Mouse (Mus musculus): ENCODE measurements around the gene Dpp8.
"Not testable (repeated sequence)": the region's sequence is repeated elsewhere in the genome, so short reads cannot be mapped to it uniquely, and the experiment has no call there.

Dpp8 gene

GRCm38 (mm10) chr9:65020991-65021886 is 11.0 kb upstream of the Dpp8 start, which contains the start of gene Hacd3:
Gene Hacd3 (minus strand): TSS chr9:65021693.
- peak; percentile 41 for DNase-seq (ENCODE audit: extremely low spot score, low read depth, low spot score)

DNA sequence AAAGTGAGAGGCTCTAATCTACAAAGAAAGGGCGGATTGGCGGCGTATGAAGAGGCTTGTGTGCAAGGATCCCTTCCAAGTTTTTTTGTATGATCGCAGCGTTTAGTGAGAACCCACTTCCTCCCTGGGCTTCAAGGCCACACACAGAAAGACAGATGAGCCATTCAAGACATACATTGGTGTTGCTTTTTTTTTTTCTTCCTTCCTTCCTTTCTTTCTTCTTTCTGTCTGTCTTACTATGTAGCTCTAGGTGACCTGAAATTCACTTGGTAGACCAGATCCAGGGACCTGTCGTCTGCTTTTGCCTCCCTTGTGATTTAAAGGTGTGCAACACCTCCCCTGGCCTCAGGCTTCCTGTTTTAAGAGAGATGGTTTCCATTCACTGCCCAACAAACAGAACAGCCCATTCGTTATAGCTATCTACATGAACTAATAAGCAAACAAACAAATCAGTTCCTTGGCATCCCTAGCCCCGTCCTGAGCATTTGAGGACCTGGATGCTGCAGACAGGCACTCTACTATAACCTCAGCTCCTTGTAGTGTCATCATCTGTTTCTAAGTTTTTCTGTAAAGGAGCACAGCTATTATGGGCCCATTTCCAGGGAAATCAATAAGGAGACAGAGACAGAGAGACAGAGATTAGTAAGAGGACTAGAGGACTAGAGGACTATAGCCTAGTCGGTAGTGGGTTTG is 10.2 kb upstream of the Dpp8 start:
- no peak for DNase-seq (ENCODE audit: extremely low spot score, low read depth, low spot score)

GRCm38 (mm10) chr9:65022580-65023135 is 9.6 kb upstream of the Dpp8 start:
- no peak for DNase-seq (ENCODE audit: extremely low spot score, low read depth, low spot score)

DNA sequence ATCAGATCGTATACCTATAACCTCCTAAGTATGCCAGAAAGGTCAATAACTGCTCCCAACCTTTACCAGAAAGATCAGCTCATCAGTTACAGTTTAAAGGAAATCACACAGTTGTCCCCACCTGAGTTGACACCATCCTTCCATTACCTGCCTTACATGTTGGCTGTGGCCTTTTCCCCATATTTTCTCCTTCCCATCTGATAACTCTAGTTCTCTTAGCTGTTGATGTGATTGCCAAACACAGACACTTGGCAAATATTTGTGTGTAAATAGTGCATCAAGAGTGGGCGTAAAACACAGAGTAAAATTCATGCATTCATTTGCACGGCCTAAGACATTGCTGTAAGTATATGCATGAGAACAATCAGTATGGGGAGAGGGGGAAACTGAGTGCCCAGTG is 8.8 kb upstream of the Dpp8 start:
- DNase-seq (ENCODE audit: extremely low spot score, low read depth, low spot score) = no peak

DNA sequence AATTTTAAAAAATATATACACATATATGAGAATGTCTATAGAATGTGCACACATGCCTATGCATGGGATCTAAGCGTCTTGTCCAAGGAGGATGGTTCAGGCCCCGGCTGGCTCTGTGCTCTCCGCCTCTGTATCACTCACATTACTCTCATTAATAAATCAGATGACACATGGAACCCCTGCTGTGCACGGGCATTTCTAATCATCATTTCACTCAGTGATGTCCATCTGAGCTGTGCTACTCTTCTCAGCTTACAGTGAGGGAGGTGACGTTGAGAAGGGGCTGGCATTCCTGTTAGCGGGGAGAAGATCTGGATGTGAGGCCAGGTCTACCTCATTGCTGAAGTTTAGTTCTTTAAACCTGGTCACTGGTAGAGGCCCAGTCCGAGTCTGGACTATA is 5.0 kb upstream of the Dpp8 start:
- no peak for DNase-seq (ENCODE audit: extremely low spot score, low read depth, low spot score)

DNA sequence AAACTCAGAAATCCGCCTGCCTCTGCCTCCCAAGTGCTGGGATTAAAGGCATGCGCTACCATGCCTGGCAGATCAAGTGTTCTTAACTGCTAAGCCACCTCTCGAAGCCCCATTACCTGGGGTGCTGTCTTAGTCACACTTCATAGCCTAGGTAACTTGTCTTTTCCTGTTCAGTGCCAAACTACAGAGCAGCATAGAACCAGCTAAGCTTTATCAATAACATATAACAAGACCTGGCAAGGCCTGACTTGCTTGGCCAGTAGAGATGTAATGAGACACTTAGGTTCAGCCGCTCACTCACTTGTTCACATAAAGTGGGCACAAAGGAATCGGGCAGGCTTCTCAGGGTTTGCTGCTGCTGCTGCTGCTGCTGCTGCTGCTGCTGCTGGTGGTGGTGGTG is 3.9 kb upstream of the Dpp8 start:
- no peak for DNase-seq (ENCODE audit: extremely low spot score, low read depth, low spot score)

- not testable (repeated sequence) for DNase-seq (ENCODE audit: extremely low spot score, low read depth, low spot score)
Measured at GRCm38 (mm10) chr9:65031355-65031754, 859 bp upstream of the Dpp8 start.

DNA sequence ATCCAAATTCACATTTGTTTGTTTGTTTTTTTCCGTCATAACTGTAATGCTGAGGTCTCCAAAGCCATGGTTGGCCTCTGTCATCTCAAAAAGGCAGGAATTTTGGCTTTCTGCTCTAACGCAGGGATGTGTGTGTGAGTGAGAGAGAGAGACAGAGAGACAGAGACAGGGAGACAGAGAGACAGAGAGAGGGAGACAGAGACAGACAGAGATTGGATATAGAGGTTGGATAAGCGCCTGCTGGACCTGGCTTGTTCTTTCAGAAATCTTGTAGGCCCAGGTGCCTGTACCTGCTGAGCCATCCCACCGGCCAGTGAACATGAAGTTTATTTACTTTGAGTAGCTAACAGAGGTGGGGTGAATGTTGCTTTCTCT is 333 bp upstream of the Dpp8 start:
- DNase-seq (ENCODE audit: extremely low spot score, low read depth, low spot score) = no peak

DNA sequence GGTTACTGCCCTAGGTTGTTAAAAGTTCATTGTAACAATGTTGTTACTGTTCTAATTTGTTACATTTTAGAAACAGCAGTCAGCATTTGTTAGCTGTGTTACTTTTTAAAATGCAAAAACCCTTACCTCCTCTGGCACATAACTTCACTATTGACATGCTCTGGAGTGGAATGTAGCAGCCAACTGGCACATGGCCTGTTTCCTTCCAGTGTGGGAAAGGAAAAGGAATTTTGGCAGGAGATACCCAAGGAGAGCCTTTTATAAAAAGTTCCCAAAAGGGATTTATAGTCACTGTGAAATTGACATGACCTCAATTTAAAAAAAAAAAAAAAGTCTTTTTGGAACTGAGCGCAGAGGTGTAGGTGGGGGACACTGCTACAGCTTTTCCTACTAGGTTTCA is 4.2 kb downstream of the Dpp8 start:
- DNase-seq (ENCODE audit: extremely low spot score, low read depth, low spot score) = no peak

GRCm38 (mm10) chr9:65036861-65037260 is 4.6 kb downstream of the Dpp8 start:
- DNase-seq (ENCODE audit: extremely low spot score, low read depth, low spot score) = no peak

GRCm38 (mm10) chr9:65041430-65041829 is 9.2 kb downstream of the Dpp8 start:
- DNase-seq (ENCODE audit: extremely low spot score, low read depth, low spot score) = no peak

- no peak for DNase-seq (ENCODE audit: extremely low spot score, low read depth, low spot score)
Measured at GRCm38 (mm10) chr9:65046993-65047392, 14.8 kb downstream of the Dpp8 start.

- no peak for DNase-seq (ENCODE audit: extremely low spot score, low read depth, low spot score)
Measured at GRCm38 (mm10) chr9:65049422-65049821, 17.2 kb downstream of the Dpp8 start.

DNA sequence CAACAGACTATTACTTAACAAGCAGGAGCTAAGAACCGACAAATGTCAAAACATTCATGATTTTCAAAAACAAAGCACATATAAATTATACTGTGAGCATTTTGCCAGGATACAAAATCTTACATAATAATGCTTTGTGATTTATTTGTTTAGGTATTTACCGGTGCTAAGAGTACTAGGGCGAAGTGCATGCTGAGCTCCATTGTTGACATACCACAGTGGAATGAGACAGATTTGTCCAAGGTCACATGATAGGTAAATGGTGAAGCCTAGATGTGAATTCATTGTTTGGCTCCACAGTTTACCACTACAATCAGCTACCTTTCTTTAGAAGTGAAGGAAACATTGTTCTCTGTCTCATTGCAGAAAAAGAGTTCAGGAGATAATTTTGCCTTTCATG is 18.8 kb downstream of the Dpp8 start:
- no peak for DNase-seq (ENCODE audit: extremely low spot score, low read depth, low spot score)

DNA sequence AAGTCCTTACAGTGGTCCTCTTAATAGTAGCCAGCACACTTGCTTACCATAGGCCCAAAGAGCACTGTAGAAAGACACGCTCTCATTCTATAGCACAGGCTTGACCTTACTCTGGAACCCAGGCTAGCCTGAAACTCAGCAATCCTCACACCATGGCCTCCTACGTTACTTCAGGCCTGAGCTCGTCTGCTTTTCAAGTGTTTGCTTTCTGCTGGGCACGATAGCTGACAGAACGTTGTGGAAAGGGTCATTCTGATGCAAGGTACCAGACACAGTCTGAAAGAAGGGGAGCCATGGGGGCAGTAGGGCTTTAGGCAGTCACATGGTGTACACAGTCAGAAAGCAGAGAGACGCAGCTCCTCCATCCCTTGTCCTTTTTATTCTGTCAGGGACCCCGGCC is 32.0 kb downstream of the Dpp8 start:
- DNase-seq (ENCODE audit: extremely low spot score, low read depth, low spot score) = no peak

GRCm38 (mm10) chr9:65070587-65070986 is 38.4 kb downstream of the Dpp8 start:
- no peak for DNase-seq (ENCODE audit: extremely low spot score, low read depth, low spot score)

GRCm38 (mm10) chr9:65073555-65073954 is 41.3 kb downstream of the Dpp8 start:
- DNase-seq (ENCODE audit: extremely low spot score, low read depth, low spot score) = no peak

DNA sequence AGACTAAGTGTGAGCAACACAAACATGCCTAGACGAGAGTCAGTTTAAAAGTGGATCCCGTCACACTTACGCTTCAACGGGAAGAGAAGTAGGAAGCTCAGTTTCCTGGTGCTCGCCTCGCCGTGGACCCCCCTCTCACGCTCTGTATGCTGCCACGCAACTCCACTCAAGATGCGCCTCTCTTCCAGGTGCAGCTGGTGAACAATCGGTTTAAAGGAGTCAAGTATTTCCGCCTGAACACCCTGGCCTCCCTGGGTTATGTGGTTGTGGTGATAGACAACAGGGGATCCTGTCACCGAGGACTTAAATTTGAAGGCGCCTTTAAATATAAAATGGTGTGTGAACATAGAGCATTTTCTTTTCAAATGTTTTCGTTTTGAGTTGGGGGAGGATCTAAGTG is 42.0 kb downstream of the Dpp8 start:
- no peak for DNase-seq (ENCODE audit: extremely low spot score, low read depth, low spot score)

- DNase-seq (ENCODE audit: extremely low spot score, low read depth, low spot score) = no peak
Measured at GRCm38 (mm10) chr9:65074855-65075493, 42.8 kb downstream of the Dpp8 start.

DNA sequence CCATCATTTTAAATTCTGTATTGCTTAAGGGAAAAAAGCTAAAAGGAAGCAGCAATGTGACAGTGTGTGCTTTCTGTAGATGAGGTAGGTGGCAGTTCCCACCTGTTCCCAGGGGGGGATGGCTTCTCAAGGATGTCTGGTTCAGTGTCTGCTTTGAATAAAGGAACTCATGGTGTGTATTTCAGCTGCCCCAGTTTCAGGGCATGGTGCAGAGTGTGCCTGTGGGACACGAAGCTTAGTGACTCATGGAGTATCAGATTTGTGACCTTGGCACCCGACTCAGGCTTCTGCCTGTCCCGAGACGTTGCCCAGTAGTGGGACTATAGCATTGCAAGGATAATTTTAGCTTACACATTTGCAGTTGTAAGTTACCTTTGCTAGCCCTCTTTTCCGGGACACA is 45.3 kb downstream of the Dpp8 start:
- DNase-seq (ENCODE audit: extremely low spot score, low read depth, low spot score) = no peak

- not testable (repeated sequence) for DNase-seq (ENCODE audit: extremely low spot score, low read depth, low spot score)
Measured at GRCm38 (mm10) chr9:65080141-65080540, 47.9 kb downstream of the Dpp8 start.
